Mouse (Mus musculus) cerebellum, postnatal 10 days (tissue): ENCODE results near the gene Slc9a3r2.

ENCODE experiments used
- DNase-seq, 2 experiments: peaks; one replicate each; pipeline ENCODE4 v3.0.0; 2021; ENCODE audit warnings: mixed read lengths in 2 of 2

Gene Slc9a3r2

GRCm38 (mm10) chr17:24591695-24592094, 58.4 kb downstream of the Slc9a3r2 start:
- no peak for DNase-seq

GRCm38 (mm10) chr17:24590943-24591342, 59.2 kb downstream of the Slc9a3r2 start:
- DNase-seq = peak; percentile 62 to 67
